Mouse (Mus musculus) erythroblast, embryonic 14.5 days (primary cell): ENCODE results near the gene Chd1.

ENCODE experiments used
- GATA1 ChIP-seq: IDR thresholded peaks from 2 replicates; pipeline ENCODE4 v1.6.1; 2012; ENCODE audit warnings: low read length, inconsistent platforms, mixed read lengths
- TAL1 ChIP-seq: IDR thresholded peaks from 3 replicates; pipeline ENCODE4 v1.6.1; 2012; ENCODE audit warnings: low read length, inconsistent platforms, mixed read lengths

GRCm38 (mm10) chr17:15701505-15701904 lies 3.3 kb upstream of the Chd1 start:
- TF ChIP-seq GATA1, result no peak
- TF ChIP-seq TAL1, result no peak
